Mouse (Mus musculus) bone marrow macrophage, adult 2 months (primary cell): Measurements from ENCODE around the gene Slc45a3. TPM values are rescaled to one million over a fixed set of nuclear protein-coding genes. Genes with fewer than 3 reads are reported as not detected.

ENCODE experiments used
- H3K27ac ChIP-seq: 2 replicates; pipeline ENCODE4 v1.5.1; 2012; ENCODE audit warnings: low read depth, low read length; ENCODE audit not compliant: insufficient read depth
- H3K4me1 ChIP-seq: 2 replicates; pipeline ENCODE4 v1.6.1; 2012; ENCODE audit warnings: low read length; ENCODE audit not compliant: control insufficient read depth, insufficient read depth
- H3K4me3 ChIP-seq: 2 replicates; pipeline ENCODE4 v1.5.1; 2012; ENCODE audit warnings: mild to moderate bottlenecking, low read length, moderate library complexity; ENCODE audit not compliant: insufficient read depth
- CTCF ChIP-seq: IDR thresholded peaks from 2 replicates; pipeline ENCODE4 v1.5.1; 2012; ENCODE audit warnings: low read depth, mild to moderate bottlenecking, low read length, moderate library complexity
- POLR2A ChIP-seq: IDR thresholded peaks from 2 replicates; pipeline ENCODE4 v1.6.1; 2012; ENCODE audit warnings: mild to moderate bottlenecking, low read depth, low read length, borderline replicate concordance
- polyA plus RNA-seq: library from polyadenylated mRNA; stranded (reverse); fragments of >200 nt; gene quantifications from 2 replicates; pipeline ENCODE4 v1.2.4, GENCODE M21; 2012; ENCODE audit not compliant: missing spikeins, insufficient read depth, insufficient read length

The Slc45a3 gene
- polyA plus RNA-seq, 1 experiment = not detected

DNA sequence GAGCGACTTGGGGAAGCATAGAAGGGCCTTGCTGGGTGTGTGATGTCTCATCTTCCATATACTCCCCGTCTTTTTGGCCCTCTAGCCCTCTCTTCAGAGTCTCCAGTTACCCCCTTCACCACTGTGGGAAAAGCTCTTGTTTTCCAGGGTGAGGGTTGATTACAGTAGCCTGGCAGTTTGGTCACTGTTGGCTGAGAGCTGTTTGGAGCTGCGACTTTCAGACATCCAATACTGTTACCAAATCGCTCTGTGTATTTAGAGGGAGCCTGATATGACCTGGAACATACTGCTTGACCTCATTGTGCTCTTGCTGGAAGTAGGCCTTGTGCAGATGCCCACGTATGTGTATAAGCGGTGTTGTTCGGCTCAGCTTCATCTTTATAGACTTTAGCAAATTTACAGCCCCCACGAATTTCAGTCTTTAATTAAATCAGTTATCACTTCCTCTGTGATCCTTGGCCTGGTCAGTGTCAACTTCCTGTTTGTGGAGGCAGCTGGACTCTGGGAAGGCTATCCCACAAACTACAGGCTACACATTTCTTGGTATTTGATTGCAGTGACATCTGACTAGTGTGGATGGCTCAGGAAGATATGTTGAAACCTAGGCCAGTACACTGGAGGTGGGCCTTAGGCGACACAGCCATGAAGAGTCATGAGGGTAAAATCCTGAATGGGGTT, 27.5 kb downstream of the Slc45a3 start:
- Histone ChIP-seq H3K4me1 (peaks cover 12% of the 10 kb centered on the region), H3K27ac (no peak overlapping the region), H3K4me3 (no peak overlapping the region)
- TF ChIP-seq CTCF (no peak), POLR2A (no peak)

DNA sequence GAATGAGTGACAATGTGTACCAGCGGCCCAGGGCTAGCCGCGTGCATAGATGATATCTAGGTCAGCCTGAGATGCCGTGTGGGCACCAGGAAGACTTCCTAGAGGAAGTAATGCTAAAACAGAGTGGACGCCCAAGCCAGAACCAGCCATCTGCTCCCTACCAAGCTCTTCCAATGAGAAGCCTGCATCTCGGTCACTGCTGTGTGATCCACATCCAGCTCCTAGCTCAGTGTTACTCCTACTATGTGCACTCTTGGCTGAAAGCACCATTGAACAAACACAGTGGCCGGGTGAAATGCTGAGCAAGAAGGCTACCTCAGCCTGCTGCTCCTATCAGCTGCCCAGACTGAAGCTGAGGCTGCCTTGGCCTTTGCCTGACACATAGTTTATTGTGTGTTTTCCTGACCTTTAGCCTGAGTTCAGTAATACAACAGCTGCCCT, 29.8 kb downstream of the Slc45a3 start:
- H3K27ac ChIP-seq = no peak overlapping the region
- H3K4me1 ChIP-seq = peaks cover 12% of the 10 kb centered on the region
- H3K4me3 ChIP-seq = no peak overlapping the region
- no peak for TF ChIP-seq POLR2A
- no peak for TF ChIP-seq CTCF

DNA sequence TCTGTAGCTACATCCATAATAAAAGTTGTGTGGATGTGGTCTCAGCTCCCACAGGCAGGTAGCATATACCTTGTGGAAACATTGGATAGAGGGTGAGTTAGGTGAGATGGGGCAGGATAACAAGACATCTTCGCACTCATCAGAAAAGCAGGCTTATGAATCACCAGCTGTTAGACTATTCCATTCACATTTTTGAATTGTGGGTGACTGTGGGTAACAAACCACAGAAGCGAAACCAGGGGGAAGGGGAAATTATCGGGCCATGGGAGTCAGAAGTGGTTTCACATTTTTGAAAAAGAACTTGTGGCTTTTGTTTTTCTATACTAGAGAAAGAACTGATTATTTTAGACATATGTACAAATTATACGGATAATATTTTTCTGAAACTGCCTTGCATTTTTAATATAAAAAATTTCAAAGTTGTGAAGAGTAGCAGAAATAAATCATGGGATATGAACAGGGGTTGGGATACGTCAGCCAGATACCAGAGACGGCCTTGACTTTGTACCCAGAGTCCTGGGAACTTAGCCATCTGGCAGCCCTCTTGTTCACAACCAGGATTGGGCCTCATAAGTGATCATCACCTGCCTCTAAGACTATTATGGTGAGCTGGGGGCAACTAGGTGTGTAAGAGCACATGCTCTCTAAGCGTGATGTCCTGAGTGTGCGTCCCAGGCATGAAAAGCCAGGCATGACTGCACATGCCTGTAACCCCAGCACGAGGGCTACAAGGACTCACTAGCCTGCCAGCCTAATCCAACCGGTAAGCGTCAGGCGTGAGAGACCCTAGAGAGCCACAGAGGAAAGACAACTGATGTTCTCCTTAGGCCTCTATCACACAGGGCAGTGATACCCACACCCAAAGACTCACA, 30.6 kb downstream of the Slc45a3 start:
- Histone ChIP-seq H3K4me3 (no peak overlapping the region), H3K4me1 (peaks cover 12% of the 10 kb centered on the region), H3K27ac (no peak overlapping the region)
- TF ChIP-seq POLR2A (no peak), CTCF (no peak)

DNA sequence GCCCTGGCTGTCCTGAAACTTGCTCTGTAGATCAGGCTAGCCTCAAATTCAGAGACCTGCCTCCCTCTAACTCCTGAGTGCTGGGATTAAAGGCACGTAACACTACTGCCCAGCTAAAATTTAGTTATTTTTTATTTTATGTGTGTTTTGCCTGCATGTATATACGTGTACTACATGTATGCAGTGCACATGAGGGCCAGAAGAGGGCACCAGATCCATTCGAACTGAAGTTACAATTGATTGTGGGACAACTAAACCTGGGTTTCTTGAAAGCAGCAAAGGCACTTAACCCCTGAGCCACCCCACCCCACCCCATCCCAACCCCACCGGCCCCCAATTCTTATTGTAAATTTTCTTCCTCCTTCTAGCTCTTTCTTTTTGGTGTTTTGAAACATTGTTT, 32.3 kb downstream of the Slc45a3 start:
- TF ChIP-seq CTCF (peak; percentile 25; the same call in 1 of the 2 replicates), POLR2A (no peak)
- H3K4me1 ChIP-seq = peaks cover 11% of the 10 kb centered on the region
- H3K27ac ChIP-seq = no peak overlapping the region
- H3K4me3 ChIP-seq = no peak overlapping the region

DNA sequence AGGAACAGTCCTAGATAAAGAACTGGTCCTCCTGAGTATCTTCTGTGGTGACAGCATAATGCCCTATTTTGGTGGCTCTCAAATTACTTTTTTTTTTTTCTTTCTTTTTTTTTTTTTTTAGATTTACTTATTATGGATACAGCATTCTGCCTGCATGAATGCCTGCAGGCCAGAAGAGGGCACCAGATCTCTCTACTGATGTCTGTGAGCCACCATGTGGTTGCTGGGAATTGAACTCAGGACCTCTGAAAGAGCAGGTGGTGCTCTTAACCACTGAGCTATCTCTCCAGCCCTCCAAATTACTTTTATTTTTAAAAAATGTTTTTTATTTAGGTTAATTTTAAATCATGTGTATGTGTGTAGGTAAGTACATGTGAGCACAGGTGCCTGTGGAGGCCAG, 37.7 kb downstream of the Slc45a3 start:
- TF ChIP-seq CTCF (peak; percentile 17; the same call in 1 of the 2 replicates), POLR2A (no peak)
- H3K27ac ChIP-seq = no peak overlapping the region

DNA sequence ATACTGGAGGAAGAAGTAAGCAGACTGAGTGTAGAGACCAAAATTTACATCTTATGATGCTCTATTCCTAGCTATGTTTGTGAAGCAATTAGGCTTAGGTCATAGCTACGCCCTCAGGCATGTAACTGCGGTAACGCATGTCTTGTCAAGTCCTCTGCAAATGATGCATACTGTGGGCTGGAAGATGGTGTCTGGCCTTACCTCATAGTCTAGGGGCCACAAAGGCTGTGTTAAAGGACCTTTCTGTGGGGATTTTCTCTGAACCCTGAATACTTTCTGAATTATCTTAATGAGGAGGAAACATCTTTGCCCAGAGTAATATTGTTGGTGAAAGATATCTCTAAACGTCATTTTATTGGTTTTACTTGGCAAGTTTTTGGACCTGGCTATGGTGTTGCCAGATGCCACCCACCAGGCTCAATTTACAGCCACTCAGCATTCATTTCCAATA, 39.1 kb downstream of the Slc45a3 start:
- TF ChIP-seq CTCF = no peak
- no peak for TF ChIP-seq POLR2A
- no peak overlapping the region for H3K27ac ChIP-seq
- peaks cover 20% of the 10 kb centered on the region for H3K4me1 ChIP-seq
- H3K4me3 ChIP-seq = no peak overlapping the region

More for the DNA sequence above, 37.7 kb downstream of the Slc45a3 start:
- peaks cover 16% of the 10 kb centered on the region for H3K4me1 ChIP-seq
- no peak overlapping the region for H3K4me3 ChIP-seq

DNA sequence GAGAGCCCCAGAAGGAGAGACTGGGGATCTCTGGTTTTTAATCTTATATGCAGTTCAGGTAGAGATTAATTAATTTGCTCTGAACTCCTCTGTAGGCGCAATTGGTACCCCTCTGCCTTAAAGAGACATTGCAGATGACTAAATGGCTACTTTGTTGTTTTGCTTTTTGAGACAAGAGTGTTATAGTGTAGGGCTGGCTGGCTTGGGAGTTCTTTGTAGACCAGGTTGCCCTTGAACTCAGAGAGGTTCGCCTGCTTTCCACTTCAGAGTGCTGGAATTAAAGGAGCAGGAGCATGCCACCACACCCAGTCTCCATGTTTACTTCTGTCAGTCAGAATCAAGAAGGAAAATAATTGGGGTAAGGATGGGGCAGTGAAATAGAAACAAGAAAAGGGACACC, 40.3 kb downstream of the Slc45a3 start:
- TF ChIP-seq POLR2A (no peak), CTCF (no peak)
- Histone ChIP-seq H3K27ac (peak overlapping the region; percentile 14), H3K4me1 (peaks cover 20% of the 10 kb centered on the region), H3K4me3 (no peak overlapping the region)

DNA sequence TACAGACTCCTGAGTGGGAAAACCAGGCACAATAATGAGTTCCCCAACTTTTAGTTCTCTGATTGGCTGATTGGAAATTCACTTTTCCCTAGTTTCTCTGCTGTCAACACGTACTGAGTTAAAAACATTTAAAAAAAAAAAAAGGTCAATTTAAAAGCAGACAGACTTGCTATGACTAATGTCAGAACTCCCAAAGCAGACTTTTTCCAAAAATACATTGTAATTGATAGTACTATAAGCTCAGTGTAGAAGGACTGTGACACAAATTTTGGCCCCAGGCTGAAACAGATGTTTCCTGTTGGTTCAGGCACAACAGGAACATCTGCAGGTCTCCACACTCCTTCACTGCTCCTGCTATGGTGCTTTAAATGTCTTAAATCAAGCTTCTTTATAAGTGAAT, 41.0 kb downstream of the Slc45a3 start:
- Histone ChIP-seq H3K4me3 (no peak overlapping the region), H3K4me1 (peaks cover 20% of the 10 kb centered on the region), H3K27ac (peak overlapping the region; percentile 14)
- no peak for TF ChIP-seq CTCF
- no peak for TF ChIP-seq POLR2A

DNA sequence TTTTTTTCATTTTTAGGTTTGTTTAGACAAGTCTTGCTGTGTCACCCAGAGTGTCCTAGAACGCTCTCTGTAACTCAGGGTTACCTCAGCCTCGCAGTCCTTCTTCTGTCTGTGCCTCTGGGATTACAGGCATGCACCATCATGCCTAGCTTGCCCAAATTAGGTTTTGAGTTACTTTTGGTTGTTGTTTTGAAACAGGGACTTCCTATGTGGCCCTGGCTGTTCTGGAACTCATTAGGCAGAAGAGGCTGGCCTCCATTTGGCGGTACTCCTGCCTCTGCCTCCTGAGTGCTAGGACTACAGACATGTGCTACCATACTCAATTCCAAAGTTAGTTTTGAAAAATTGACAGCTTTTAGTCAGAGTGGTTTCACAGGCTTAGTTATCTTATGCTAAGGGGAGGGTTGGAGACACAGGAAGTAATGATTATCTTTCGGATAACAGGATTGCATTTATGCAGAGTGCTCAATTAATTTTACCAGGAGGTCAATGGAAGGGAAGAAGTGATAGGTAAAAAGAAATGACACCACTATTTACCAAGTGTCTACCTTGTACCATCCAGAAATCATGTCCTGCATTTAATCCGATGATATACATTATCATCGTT, 41.9 kb downstream of the Slc45a3 start:
- H3K4me1 ChIP-seq = peaks cover 23% of the 10 kb centered on the region
- TF ChIP-seq POLR2A (no peak), CTCF (no peak)
- no peak overlapping the region for H3K27ac ChIP-seq
- H3K4me3 ChIP-seq = no peak overlapping the region

DNA sequence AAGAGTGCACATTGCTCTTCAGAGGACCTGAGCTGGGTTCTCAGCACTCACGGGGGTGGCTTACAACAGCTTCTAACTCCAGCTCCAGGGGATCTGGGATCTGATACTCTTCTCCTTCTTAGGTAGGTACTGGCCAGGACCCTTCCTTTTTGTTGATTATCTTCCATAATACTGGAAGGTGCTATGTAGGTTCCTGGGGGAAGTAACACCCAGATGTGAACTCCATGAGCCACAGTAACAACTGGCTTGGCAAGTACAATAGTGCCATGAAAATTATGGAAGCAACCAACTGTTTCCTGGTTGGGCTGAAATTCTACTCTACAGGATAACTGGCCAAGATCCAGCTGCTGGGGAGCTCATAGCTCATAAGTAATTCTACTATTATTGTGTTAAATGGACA, 42.7 kb downstream of the Slc45a3 start:
- no peak overlapping the region for H3K4me3 ChIP-seq
- no peak for TF ChIP-seq POLR2A
- no peak for TF ChIP-seq CTCF
- H3K4me1 ChIP-seq = peaks cover 29% of the 10 kb centered on the region
- no peak overlapping the region for H3K27ac ChIP-seq
